Mouse (Mus musculus): ENCODE results near the gene Mtap. TPM values are rescaled to one million over a fixed set of nuclear protein-coding genes. Genes with fewer than 3 reads are reported as not detected.

The Mtap gene
- polyA plus RNA-seq, 1 experiment from 2014 or later, result 110 TPM

- WGBS, result 98% methylated on average over 1 of the region's 1 CpGs
- Histone ChIP-seq H3K9me3 (ENCODE audit: control insufficient read depth, low read length) (no peaks in the 10 kb centered on the region), H3K27ac (ENCODE audit: low read depth, low read length) (no peak overlapping the region), H3K36me3 (ENCODE audit: control insufficient read depth, insufficient read depth, low read length) (no peaks in the 10 kb centered on the region), H3K27me3 (ENCODE audit: control insufficient read depth, insufficient read depth, low read length) (no peaks in the 10 kb centered on the region), H3K4me3 (ENCODE audit: low read depth, low read length) (no peak overlapping the region), H3K4me1 (replicated peaks; ENCODE audit: control insufficient read depth, insufficient read depth, low read length) (no peaks in the 10 kb centered on the region), H3K9ac (ENCODE audit: low read length) (no peak overlapping the region), H3K4me2 (ENCODE audit: low read depth, low read length, severe bottlenecking) (no peak overlapping the region)
- ATAC-seq (replicated peaks; ENCODE audit: low FRiP score) (no peak), DNase-seq (ENCODE audit: low spot score) (no peak)
These were observed 63.9 kb downstream of the Mtap start for GRCm38 (mm10) chr4:89200806-89201205.

- Histone ChIP-seq H3K4me3 (ENCODE audit: low read depth, low read length) (no peak overlapping the region), H3K36me3 (ENCODE audit: control insufficient read depth, insufficient read depth, low read length) (no peaks in the 10 kb centered on the region), H3K9ac (ENCODE audit: low read length) (no peak overlapping the region), H3K27ac (ENCODE audit: low read depth, low read length) (no peak overlapping the region), H3K9me3 (ENCODE audit: control insufficient read depth, low read length) (no peaks in the 10 kb centered on the region), H3K4me1 (replicated peaks; ENCODE audit: control insufficient read depth, insufficient read depth, low read length) (no peaks in the 10 kb centered on the region), H3K27me3 (ENCODE audit: control insufficient read depth, insufficient read depth, low read length) (no peaks in the 10 kb centered on the region), H3K4me2 (ENCODE audit: low read depth, low read length, severe bottlenecking) (no peak overlapping the region)
- ATAC-seq (replicated peaks; ENCODE audit: low FRiP score), result no peak
- DNase-seq (ENCODE audit: low spot score), result no peak
These were observed 72.4 kb downstream of the Mtap start for GRCm38 (mm10) chr4:89209310-89209709.

- Histone ChIP-seq H3K27me3 (ENCODE audit: control insufficient read depth, insufficient read depth, low read length) (no peaks in the 10 kb centered on the region), H3K9me3 (ENCODE audit: control insufficient read depth, low read length) (no peaks in the 10 kb centered on the region), H3K4me2 (ENCODE audit: low read depth, low read length, severe bottlenecking) (no peak overlapping the region), H3K4me1 (replicated peaks; ENCODE audit: control insufficient read depth, insufficient read depth, low read length) (no peaks in the 10 kb centered on the region), H3K4me3 (ENCODE audit: low read depth, low read length) (no peak overlapping the region), H3K27ac (ENCODE audit: low read depth, low read length) (no peak overlapping the region), H3K9ac (ENCODE audit: low read length) (no peak overlapping the region), H3K36me3 (ENCODE audit: control insufficient read depth, insufficient read depth, low read length) (no peaks in the 10 kb centered on the region)
- ATAC-seq (replicated peaks; ENCODE audit: low FRiP score), result no peak
- DNase-seq (ENCODE audit: low spot score), result no peak
- 74% methylated on average over 7 of the region's 7 CpGs for WGBS
These were observed 73.4 kb downstream of the Mtap start for GRCm38 (mm10) chr4:89210314-89210713.

GRCm38 (mm10) chr4:89212178-89212577 is 75.3 kb downstream of the Mtap start:
- DNase-seq (ENCODE audit: low spot score) (no peak), ATAC-seq (replicated peaks; ENCODE audit: low FRiP score) (no peak)
- H3K27me3 ChIP-seq (ENCODE audit: control insufficient read depth, insufficient read depth, low read length), result no peaks in the 10 kb centered on the region
- H3K36me3 ChIP-seq (ENCODE audit: control insufficient read depth, insufficient read depth, low read length), result no peaks in the 10 kb centered on the region
- no peak overlapping the region for H3K9ac ChIP-seq (ENCODE audit: low read length)
- no peak overlapping the region for H3K4me3 ChIP-seq (ENCODE audit: low read depth, low read length)
- H3K4me2 ChIP-seq (ENCODE audit: low read depth, low read length, severe bottlenecking), result no peak overlapping the region
- WGBS, result 78% methylated on average over 3 of the region's 3 CpGs
- no peaks in the 10 kb centered on the region for H3K4me1 ChIP-seq (replicated peaks; ENCODE audit: control insufficient read depth, insufficient read depth, low read length)
- H3K27ac ChIP-seq (ENCODE audit: low read depth, low read length), result no peak overlapping the region
- H3K9me3 ChIP-seq (ENCODE audit: control insufficient read depth, low read length), result no peaks in the 10 kb centered on the region

Other genes with a start within 250 kb of the Mtap start
- gene Cdkn2a, start 157.5 kb downstream of the Mtap start, polyA plus RNA-seq (2014; fragmentation: Nextera tagmentation; extraction: Ambion mirVana), result not detected in 2 replicates
- 0.19 and 0.31 TPM in 2 replicates for gene Cdkn2b, start 173.9 kb downstream of the Mtap start, polyA plus RNA-seq (2014; fragmentation: Nextera tagmentation; extraction: Ambion mirVana)

All from forebrain, embryonic 11.5 days (tissue).